Mouse (Mus musculus): ENCODE data around the gene Agps.
A peak's percentile ranks its signal among the peaks of the same experiment; 100 is the strongest.
"Not testable (repeated sequence)": the region's sequence is repeated elsewhere in the genome, so short reads cannot be mapped to it uniquely, and the experiment has no call there.

Agps gene

GRCm38 (mm10) chr2:75930941-75931340, 99.0 kb downstream of the Agps start:
- no peak for DNase-seq

GRCm38 (mm10) chr2:75933541-75933940, 101.6 kb downstream of the Agps start:
- DNase-seq, result no peak

GRCm38 (mm10) chr2:75936685-75937084, 104.7 kb downstream of the Agps start:
- not testable (repeated sequence) for DNase-seq

GRCm38 (mm10) chr2:75937520-75938116, 105.6 kb downstream of the Agps start:
- DNase-seq, result not testable (repeated sequence)

GRCm38 (mm10) chr2:75938117-75939063, 106.4 kb downstream of the Agps start, which contains the start of gene Ttc30b:
Ttc30b (minus strand) TSS chr2:75938585.
- DNase-seq, result peak; percentile 86

- DNase-seq, result no peak
These were observed 118.7 kb downstream of the Agps start for GRCm38 (mm10) chr2:75950685-75951084.

GRCm38 (mm10) chr2:75953320-75953719, 121.3 kb downstream of the Agps start:
- no peak for DNase-seq

GRCm38 (mm10) chr2:75955709-75956108, 123.7 kb downstream of the Agps start:
- DNase-seq, result no peak

GRCm38 (mm10) chr2:75959183-75959849, 127.3 kb downstream of the Agps start:
- DNase-seq, result peak; percentile 22

- DNase-seq, result peak; percentile 23
These were observed 127.9 kb downstream of the Agps start for GRCm38 (mm10) chr2:75959850-75960365.

GRCm38 (mm10) chr2:75960366-75961330, 128.7 kb downstream of the Agps start:
- DNase-seq, result peak; percentile 60

GRCm38 (mm10) chr2:75963211-75963840, 131.3 kb downstream of the Agps start:
- no peak for DNase-seq

GRCm38 (mm10) chr2:75964051-75964450, 132.1 kb downstream of the Agps start:
- no peak for DNase-seq

GRCm38 (mm10) chr2:75964512-75964911, 132.5 kb downstream of the Agps start:
- DNase-seq, result peak; percentile 81

- DNase-seq, result peak; percentile 68
These were observed 133.0 kb downstream of the Agps start for GRCm38 (mm10) chr2:75964972-75965371.

GRCm38 (mm10) chr2:75974131-75974530, 142.2 kb downstream of the Agps start:
- no peak for DNase-seq

GRCm38 (mm10) chr2:75976070-75976469, 144.1 kb downstream of the Agps start:
- DNase-seq, result not testable (repeated sequence)

GRCm38 (mm10) chr2:75977752-75978368, 145.9 kb downstream of the Agps start, which contains the start of gene Ttc30a2:
Ttc30a2 (minus strand) TSS chr2:75978170.
- DNase-seq, result peak; percentile 62
